Mouse (Mus musculus) heart, adult 18-20 months (tissue): ENCODE results near the gene Tex22. TPM values are rescaled to one million over a fixed set of nuclear protein-coding genes. Genes with fewer than 3 reads are reported as not detected.

Experiments used
- DNase-seq, 2 experiments: peaks; one replicate each; pipeline ENCODE4 v3.0.0; 2021 to 2022; ENCODE audit warnings: mixed read lengths in 1 of 2
- long read RNA-seq, 2 experiments: library from polyadenylated mRNA; stranded (forward); transcript quantifications; one replicate each; pipeline ENCODE4 v2.0.0; 2021
- total RNA-seq, 2 experiments: library from RNA; stranded (reverse); gene quantifications; 2 replicates each; pipeline ENCODE4 v1.2.3; 2021

Tex22 gene
- total RNA-seq, result not detected
- long read RNA-seq, experiment 1, partial matches to known transcripts, result 0 of 4 reads
- long read RNA-seq, experiment 1, other reads (novel, unspliced or antisense), result 4 of 4 reads
- long read RNA-seq, experiment 2, result 0 reads

GRCm38 (mm10) chr12:113074329-113075062 is at the start of gene Tex22:
TSS of gene Tex22 (plus strand) at chr12:113074502.
- peak; percentile 92 for DNase-seq

DNA sequence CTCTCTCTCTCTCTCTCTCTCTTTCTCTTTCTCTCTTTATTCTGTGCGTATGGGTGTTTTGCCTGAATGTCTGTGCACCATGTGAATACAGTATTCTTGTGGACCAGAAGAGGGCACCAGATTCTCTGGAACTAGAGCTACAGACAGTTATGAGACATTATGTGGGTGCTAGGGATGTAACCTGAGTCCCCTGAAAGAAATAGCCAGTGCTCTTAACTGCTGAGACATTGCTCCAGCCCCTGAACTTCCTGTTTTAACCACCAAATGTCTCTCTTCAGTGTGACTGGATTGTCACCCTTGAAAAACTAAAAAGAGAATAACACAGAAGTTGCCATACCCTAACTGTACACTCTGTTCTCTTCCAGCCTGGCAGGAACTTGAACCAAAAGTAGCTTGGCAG is 47.7 kb upstream of the Tex22 start:
- no peak for DNase-seq

GRCm38 (mm10) chr12:113027495-113027894 is 46.8 kb upstream of the Tex22 start:
- no peak for DNase-seq

GRCm38 (mm10) chr12:113028067-113028466 is 46.2 kb upstream of the Tex22 start:
- no peak for DNase-seq

GRCm38 (mm10) chr12:113028898-113029297 is 45.4 kb upstream of the Tex22 start:
- peak in 1 of 2 experiments; percentile 55 for DNase-seq

- DNase-seq, result no peak
These were observed 44.3 kb upstream of the Tex22 start for GRCm38 (mm10) chr12:113030046-113030445.

DNA sequence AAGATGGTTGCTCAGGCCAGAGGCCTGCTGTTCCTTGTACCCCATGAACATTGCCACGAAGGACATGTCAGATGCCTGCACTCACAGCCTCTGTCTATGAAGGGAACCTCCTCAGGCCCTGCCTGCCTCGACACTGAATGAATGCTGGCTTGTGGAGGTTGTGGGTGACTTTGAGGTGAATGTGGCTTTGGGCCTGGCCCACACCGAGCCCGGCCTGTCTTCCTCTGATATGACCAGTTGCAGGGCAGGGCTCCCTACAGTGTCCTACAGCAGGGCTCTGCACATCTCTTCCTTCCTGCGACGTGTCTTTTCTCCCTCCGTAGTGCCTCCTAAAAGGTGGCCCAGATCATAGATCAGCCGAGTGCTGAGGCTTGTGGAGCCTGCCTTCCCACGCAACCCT is 43.3 kb upstream of the Tex22 start:
- DNase-seq, result no peak

- DNase-seq, result no peak
These were observed 42.9 kb upstream of the Tex22 start for GRCm38 (mm10) chr12:113031441-113031840.

GRCm38 (mm10) chr12:113032296-113033250 is 41.7 kb upstream of the Tex22 start:
- DNase-seq, result peak; percentile 63 to 65

- DNase-seq, result peak in 1 of 2 experiments; percentile 37
These were observed 39.2 kb upstream of the Tex22 start for GRCm38 (mm10) chr12:113035093-113035492.

- no peak for DNase-seq
These were observed 37.3 kb upstream of the Tex22 start for GRCm38 (mm10) chr12:113036996-113037395.

DNA sequence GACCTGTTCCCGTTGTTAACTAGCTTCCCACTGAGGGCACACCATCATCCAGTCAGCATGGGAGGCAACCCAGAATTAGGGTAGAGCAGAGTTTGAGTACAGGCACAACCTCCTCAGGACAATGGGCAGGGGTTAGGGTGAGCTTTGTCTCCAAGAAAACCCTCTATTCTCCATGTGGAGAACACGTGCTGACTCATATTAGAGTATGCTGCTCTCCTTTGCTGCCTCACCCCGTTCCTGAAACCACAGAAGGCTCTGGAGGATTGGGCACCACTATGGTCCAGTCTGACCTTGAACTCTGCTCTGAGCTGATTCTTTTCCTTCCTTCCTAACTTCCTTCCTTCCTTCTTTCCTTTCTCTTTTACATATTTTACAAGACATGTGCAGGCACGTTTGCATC is 35.9 kb upstream of the Tex22 start:
- DNase-seq, result no peak

- DNase-seq, result peak; percentile 58 to 74
These were observed 32.5 kb upstream of the Tex22 start for GRCm38 (mm10) chr12:113041481-113042439.

DNA sequence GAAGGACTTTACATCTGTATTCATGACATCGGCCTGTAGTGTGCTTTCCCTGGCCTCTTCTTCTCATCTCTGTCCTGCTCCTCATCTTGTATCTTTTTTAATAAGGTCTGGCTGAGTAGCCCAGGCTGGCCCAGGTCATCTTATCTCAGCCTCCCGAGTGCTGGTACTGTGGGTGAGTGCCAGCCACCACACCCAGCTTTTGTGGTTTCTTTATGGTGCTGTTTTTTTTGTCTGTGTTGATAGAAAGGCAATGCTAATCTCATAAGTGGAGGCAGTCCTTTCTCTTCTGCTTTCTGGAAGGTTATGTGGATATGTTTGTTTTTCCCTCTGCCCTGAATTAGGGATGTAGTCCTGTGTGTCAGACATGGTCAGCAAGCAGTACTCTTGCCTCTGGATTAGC is 31.8 kb upstream of the Tex22 start:
- no peak for DNase-seq

DNA sequence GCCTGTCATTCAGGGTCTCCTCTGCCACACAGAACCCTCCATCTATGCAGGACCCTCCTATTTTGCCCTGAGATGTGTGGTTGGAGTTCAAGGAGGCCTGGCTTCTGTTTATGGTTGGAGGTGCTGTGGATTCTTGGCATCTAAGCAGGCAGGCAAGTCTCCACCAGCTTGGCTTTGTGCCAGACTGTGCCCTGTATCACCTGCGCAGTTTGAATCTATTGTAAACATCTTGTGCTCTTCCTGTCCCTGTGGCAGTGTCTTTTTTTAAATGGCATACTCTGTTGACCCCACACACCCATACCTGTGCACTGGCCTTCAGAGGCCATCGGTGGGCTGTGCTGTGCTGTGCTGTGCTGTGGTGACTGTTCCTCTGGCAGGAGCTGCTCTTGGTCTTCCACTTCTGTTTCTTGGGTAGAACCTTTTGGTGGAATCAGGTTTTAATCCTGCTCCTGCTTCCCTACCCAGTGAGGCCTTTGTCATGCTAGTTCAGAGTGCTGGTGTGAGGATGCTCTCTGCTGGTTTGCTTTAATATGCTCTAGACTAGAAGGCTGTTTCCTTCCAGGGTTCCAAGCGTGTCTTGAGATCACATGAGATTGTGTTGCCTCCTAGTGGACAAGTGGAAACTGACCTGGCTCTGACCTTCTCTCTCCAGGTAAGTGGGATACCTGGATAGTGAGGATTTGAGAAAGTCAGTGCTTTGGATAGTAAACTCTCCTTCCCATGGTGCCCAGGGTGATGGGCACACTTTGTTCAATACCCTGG is 29.2 kb upstream of the Tex22 start:
- peak; percentile 34 to 68 for DNase-seq

DNA sequence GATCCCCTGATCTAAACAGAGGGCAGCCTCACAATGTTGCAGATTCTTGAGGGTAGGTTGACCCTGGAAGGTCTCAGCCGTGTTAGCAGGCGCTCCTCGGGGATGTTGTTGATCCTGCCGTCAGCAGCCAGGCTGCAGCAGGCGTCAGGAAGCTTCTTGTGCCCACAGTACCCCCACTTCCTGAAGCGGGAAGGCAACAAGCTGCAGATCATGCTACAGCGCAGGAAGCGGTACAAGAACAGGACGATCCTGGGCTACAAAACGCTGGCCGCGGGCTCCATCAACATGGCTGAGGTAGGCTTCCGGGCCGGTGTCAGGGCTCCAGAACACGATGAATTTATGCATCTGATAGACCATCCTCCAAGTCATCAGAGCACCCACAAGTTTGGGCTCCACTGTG is 27.4 kb upstream of the Tex22 start:
- DNase-seq, result no peak

DNA sequence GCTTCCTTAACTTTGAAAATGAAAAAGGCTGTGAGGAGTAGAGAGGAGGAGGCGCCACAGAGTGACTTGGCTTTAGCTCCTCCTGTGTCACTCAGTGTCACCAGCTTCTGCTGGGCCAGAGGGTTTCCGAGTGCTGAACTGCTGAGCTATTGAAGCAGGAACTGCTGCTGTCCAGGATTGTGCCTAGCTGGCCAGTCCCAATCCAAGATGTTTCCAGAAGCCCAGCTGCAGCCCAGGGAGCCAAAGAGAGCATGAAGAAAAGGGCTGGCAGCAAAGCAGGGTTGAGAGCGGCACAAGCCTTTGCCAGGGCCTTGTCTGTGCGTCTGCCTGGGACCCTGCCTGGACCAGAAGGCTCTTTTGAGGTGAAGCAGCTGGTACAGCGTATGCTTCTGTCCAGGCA is 26.2 kb upstream of the Tex22 start:
- DNase-seq, result no peak

- DNase-seq, result no peak
These were observed 24.5 kb upstream of the Tex22 start for GRCm38 (mm10) chr12:113049836-113050235.

GRCm38 (mm10) chr12:113050671-113051070 is 23.6 kb upstream of the Tex22 start:
- no peak for DNase-seq

DNA sequence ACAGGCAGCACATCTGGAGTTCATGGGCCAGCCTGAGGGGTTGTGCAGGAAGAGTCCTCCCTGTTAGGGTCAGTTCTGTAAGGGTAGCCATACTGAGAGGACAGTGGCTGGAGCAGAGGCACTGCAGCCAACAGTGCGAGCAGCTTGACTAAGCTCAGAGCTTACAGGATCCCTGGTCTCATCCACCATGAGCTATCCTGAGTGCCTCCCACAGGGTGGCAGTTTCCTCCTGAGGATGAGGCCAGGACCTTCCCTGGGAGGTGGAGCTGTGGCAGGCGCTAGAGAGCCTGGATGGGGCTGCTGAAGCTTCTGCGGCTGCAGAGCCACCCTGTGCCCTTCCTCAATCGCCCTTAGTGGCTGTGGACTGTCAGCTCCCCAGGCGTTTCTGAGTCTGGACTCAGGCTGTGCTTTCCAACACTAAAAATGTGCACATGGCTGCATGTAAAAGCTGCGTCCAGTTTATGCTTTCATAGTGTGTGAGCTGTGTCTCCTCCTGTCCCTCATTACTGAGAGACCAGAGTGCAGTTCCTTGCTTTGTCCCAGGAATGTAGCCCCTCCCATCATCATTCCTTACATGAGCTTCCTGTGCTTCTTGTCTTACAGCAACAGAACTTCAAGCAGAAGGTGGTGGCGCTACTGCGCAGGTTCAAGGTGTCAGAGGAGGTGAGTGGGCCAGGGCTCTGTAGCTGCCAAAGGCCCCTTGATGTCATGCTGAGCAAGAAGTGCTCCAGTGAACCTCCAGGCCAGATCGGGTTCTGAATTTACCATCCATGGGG is 22.5 kb upstream of the Tex22 start:
- DNase-seq, result no peak
